Mouse (Mus musculus) spleen, adult 2 months (tissue): ENCODE results near the gene Cst13.

Experiments used
- CTCF ChIP-seq: fragments of 200-500 bp; IDR thresholded peaks from 2 replicates; pipeline ENCODE4 v1.5.1; 2011; ENCODE audit warnings: mild to moderate bottlenecking, inconsistent platforms; ENCODE audit not compliant: insufficient read depth, insufficient read length, insufficient replicate concordance; ENCODE audit errors: extremely low read depth
- POLR2A ChIP-seq: fragments of 200-500 bp; IDR thresholded peaks from 2 replicates; pipeline ENCODE4 v1.6.1; 2011; ENCODE audit warnings: low read depth, low read length, inconsistent platforms

DNA sequence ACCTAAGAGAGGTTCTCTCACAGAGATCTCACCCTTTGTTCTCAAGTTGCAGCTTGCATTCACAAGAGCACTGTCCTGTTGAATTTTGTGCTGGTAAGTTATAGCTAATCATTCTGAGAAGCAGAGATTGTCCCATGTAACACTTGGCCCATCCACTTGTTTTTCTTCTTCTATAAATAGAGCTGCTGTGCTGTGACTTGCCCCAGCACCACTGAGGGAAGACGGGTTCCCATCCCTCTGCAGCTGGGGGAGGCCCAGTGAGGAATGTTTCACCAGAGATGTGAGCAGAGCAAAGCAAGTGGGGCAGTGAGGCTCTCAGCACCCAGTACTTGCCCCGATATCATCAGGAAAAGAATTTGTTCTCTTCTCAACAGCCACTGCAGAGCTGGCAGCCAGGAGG lies 45.1 kb downstream of the Cst13 start, which contains the start of gene 9230104L09Rik:
- TF ChIP-seq CTCF (no peak), POLR2A (no peak)
